Mouse (Mus musculus) layer of hippocampus, adult 9-11 months (tissue): ENCODE measurements around the gene Arpc4.
A peak's percentile ranks its signal among the peaks of the same experiment; 100 is the strongest.
"Not testable (repeated sequence)": the region's sequence is repeated elsewhere in the genome, so short reads cannot be mapped to it uniquely, and the experiment has no call there.

Experiments used
- DNase-seq: peaks from one replicate; pipeline ENCODE4 v3.0.0; 2022

Gene Arpc4

DNA sequence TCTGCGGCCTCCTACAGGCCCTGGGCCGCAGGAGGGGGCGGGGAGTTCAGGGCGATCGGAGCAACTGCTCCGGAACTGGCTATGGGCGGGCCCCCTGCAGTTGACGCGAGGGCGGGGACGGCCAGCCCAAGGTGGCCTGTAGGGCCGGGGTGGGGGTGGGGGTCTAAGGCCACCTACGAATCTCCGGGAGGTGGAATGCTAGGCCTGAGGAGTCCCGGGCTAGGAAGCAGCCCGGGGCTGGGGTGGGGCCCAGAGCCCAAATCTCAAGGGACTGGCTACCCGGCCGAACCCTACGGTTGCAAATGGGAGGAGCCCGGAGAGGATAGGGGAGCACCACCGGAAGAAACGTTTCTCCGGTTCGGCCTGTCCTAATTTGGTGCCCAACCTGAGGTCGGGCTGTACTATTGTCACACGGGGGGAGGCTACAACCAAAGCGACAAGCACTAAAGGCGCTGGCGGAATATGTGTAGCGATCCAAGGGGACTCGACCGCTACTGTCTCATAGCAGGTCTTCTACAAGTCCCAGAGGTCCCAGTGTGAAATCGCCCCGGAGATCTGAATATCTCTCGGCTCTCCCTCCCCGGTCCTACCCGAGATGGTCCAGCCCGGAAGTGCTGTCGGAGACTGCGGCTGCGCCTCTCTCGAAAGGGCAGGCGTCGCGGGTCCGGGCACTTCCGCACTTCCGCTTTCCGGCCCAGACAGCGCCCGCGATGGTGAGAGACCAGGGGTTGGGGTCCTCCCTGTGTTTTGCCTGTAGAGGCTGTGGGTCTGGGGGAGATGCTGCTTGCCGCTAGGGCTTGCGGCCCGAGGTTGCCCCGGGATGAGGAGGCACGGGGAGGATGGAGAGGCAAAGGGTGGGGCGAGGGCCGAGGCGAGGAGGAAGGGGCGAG is at the start of gene Arpc4, which contains the start of gene Tada3:
Arpc4 (plus strand) TSS at position 620 of the 890 bp plus-strand sequence.
Tada3 (minus strand) TSS at position 388 of the 890 bp plus-strand sequence.
- peak; percentile 92 for DNase-seq

DNA sequence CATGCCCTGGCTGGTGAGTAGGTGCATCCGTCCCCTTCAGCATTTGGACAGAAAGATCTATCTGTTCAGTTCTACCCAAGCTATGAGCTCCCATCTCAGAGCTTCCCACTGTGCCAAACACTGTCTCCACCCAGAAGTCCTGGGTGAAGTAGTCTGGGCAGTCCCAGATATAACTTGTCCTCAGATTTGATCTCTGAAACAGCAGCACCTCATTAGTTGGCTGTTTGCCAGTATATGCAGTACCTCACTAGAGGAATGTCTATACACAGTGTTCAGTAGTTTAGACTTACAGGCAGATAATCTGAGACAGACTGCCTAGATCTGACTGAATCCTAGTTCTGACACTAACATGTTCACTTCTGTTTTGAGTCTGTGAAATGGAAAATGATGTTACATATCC is 48.5 kb upstream of the Arpc4 start:
- no peak for DNase-seq

DNA sequence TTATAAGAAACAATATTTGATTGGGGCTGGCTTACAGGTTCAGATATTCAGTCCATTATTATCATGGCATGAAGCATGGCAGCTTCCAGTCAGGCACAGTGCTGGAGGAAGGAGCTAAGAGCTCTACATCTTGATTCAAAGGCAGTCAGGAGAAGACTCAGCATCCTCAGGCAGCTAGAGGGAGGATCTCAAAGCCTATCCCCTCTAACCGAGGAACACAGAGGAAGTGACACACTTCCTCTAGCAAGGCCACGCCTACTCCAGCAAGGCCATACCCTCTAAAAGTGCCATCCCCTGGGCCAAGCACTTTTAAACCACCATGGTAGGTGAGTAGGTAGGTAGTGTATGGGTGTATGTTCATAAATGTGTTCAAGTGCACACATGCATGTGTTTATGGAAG is 47.4 kb upstream of the Arpc4 start:
- DNase-seq = no peak

DNA sequence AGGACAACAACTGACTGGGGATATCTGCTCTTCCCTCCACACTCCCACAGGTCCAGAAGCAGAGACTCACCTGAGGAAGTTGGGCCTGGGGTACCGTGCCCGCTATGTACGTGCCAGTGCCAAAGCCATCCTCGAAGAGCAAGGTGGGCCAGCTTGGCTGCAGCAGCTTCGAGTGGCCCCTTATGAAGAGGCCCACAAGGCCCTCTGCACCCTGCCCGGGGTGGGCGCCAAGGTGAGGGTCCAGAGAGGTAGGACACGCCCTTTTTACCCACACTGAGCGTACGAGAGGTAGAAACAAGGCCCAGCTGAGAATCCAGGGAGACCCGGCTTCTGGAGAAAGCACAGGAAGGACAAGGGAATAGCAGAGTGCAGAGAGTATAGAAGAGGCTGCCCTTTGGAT is 46.2 kb upstream of the Arpc4 start:
- DNase-seq = no peak

DNA sequence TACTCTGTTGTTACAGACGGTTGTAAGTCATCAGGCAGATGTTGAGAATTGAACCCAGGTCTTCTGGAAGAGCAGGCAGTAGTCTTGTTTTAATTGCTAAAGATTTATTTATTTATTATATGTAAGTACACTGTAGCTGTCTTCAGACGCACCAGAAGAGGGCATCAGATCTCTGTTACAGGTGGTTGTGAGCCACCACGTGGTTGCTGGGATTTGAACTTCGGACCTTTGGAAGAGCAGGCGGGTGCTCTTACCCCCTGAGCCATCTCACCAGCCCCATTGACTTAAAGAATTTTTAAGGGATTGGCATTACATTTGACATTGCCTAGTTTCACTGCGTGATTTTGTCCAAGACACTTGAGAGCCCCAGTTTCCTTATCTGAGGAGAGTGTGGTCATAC is 45.2 kb upstream of the Arpc4 start:
- not testable (repeated sequence) for DNase-seq

DNA sequence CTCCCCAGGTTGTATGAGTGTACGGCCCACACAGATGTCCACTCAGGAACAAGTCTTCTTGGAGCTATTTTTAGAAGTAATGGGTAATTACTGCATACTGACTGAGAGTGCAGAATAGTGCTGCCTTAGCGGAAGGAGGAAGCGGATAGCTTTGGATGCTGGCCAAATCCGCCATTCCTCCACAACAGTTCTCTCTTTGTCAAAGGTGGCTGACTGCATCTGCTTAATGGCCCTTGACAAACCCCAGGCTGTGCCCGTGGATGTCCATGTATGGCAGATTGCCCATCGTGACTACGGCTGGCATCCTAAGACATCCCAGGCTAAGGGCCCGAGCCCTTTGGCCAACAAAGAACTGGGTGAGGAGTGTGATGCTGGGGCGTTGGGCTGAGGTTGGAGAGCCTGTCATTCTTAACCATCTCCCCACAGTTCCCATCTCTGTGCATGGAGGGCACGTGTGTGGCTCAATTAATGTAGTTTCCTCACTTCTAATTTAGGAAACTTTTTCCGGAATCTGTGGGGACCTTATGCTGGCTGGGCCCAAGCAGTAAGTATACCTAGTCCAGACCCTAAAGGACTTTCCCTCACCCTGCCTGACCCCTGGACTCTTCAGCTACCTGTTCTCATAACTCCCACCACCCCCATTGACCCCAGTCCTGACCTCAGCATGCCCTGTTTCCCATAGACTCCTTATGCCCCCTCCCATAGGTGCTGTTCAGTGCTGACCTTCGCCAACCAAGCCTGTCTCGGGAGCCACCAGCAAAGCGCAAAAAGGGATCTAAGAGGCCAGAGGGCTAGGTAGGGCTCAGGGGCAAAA is 44.6 kb upstream of the Arpc4 start:
- peak; percentile 85 for DNase-seq

DNA sequence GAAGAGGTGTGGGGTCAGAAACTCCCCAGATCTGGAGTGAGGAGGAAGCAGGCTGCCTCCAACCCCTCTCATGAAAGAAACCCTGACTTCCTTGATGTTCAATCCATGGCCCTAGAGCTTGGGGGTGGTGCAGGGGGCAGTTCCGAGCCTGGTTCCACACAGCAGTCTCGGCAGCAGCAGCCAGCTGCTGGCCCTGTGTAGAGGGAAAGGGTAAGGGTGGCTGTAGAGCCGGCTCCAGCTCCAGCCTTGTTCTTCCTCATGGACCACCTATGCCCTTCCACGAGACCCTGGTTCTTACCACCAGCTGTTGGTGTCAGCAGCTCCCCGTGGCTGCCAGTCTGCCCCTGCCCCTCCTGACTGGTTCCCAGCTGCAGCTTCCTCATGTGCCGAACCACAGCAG is 43.7 kb upstream of the Arpc4 start:
- no peak for DNase-seq

DNA sequence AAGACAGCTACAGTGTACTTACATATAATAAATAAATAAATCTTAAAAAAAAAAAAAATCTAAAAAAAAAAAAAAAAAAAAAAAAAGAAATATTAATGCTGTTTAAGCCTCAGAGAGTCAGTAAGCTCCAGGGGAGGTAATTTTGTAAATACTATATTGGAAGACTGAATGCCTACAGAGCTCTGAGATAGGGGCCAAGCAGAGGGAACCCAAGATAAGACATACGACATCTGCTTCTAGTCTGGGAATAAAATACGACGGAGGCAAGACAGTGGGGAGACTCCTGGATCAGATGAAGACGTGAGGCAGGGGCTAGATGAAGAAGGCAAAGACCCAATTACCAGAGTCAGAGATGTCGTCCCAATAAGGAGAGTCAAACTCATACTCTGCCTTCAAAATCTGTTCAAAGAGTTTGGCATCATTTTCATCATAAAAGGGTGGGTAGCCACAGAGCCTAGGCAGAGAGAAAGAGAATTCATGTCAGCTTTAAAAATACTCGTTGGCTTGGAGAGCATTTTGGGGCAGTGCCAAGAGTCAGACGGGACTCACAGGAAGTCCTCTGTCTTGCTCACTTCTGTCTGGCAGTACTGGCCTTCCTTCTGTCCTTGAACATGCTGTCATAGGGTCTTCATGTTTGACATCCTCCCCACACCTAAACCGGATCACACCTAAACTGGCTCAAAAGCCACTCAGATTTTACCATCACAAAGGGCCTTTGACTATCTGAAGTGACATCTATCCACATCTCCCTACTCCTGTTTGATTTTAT is 40.9 kb upstream of the Arpc4 start:
- DNase-seq = peak; percentile 55

DNA sequence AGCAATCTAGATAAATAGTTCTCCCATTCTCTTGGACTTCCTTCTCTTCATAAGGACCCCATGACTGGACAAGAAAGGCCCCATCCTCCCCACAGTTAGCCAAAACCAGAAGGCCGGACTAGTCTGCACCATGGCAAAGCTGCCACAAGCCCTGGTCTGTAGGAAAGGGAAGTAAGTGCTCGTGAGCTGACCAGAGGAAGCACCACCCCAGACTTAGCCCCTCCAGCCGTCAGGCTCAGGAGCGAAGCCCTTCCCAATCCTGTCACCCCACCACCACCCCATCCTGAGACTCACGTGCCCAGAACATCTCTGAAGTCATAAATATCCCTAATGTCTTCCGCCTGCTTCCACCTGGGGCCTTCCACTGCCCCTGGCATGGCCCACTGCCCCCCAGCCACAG is 36.3 kb upstream of the Arpc4 start:
- peak; percentile 72 for DNase-seq

DNA sequence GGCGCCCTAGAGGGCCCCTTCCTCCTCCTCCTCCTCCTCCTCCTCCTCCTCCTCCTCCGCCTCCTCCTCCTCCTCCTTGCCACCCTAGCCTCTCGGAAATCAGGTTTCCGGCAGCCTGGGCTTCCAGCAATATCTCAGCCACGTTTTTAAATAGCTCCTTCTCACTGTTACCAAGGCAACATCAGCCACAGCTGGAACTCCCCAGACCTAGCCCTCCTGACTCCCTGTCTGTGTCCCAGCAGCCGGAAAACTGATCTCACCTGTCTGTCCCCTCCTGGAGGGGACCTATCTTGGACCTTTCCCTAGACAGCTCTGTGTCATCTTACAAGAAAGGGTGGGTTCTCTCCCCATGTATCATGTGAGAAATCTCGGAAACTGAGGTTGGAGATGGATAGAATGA is 35.6 kb upstream of the Arpc4 start:
- DNase-seq = no peak

DNA sequence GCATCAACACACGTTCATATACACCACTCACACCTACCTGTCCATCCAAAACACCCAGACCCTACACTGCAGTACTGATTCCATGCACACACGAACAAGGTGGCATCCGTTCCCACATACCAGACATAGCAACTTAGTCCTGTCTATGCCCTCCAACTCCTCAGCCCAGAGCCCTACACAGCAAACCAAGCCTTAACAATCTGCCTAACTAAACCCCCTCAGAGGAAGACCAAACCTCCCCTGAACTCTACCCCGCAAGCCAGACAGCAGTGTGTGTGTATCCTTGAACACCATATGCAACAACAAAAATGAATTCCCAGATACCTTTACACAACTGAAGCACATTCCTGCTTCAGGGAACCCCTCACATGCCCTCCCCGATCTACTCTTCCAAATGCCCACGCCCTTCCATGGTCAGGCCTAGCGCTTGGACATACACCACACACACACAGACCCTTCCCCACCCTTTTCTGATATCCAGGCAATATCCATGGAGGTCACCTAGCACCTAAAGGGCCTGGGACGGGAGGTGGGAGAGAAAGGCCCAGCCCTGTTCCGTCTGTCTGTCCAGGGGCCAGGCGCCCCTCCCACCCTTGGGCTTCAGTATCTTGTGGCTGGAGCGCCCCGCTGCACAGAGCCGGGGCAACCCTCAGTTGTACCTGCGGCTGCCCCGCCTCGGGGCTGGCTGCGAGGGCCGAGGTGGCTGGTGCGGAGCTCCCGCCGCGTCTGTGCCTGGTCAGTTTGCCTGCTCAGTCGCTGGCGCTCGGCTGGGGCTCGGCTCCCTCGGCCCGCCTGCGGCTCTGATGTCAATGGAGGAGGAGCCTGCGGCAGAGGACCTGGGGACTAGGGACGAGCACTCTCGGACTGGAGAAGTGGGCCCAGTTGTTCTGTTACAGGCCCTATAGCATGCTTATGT is 34.5 kb upstream of the Arpc4 start, which contains the start of gene Camk1:
Camk1 (minus strand) TSS at position 808 of the 916 bp plus-strand sequence.
- peak; percentile 81 for DNase-seq

DNA sequence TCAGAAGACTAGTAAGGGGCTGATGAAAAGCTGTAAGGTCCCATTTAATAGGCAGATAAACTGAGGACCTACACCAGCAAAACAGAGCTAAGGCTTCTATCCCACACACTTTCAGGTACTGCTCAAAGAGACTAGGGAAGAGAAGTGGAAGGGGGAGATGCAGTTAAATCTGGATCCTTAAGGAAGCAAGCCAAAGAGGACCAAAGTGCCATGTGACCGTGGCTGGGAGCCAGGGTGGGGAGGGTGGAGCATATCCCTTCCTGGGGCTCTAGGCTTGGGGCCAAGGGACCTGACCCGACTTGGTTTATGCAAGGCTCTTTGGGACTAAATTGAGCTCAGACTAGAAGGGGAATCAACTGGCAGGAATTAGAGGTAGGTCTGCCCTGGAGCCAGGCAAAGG is 33.6 kb upstream of the Arpc4 start:
- no peak for DNase-seq

DNA sequence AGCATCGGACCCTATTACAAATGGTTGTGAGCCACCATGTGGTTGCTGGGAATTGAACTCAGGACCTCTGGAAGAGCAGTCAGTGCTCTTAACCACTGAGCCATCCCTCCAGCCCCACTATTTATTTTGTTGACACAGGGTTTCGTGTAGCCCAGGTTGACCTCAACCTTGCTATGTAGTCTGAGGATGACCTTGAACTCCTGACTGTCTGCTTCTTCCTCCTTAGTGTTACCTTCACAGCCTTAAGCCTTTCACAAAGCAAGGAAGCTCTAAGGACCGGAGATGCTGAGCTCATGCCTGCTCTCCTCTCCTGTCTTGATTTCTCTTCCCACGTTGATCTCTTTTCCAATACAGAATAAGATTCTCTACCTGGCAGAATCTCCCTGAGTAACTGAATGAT is 31.0 kb upstream of the Arpc4 start:
- DNase-seq = no peak

DNA sequence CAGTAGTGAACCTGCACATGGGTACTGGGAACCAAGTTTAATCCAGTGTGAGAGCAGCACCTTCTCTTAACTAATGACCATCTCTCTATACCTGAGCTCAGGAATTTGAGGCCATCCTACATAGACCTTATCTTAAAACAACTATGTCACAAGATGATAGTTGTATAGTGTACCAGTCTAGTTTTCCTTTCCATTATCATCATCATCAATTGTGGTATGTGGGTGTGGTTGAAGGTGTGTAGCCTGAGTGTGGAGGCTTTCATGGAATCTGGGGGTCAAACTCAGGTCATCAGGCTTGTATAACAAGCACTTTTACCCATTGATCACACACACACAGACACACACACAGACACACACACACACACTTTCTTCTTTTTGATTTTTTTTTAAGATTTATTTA is 27.4 kb upstream of the Arpc4 start:
- DNase-seq = no peak

DNA sequence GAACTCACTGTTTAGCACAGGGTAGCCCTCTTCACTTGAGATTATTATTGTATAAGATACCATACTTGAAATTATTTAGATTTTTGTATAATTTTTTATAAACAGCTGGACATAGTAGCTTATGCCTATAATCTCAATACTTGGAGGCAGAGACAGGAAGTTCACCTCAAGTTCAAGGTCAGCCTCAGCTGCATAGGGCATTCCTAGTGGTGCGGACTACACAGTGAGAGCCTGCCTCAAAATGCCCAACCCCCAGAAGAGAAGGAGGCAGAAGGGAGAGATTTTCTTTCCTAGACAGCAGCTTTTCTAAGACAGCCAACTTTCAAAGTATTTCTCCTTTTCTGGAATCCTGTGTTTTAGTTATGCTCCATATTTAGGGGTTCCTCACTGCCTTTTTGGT is 26.8 kb upstream of the Arpc4 start:
- no peak for DNase-seq

DNA sequence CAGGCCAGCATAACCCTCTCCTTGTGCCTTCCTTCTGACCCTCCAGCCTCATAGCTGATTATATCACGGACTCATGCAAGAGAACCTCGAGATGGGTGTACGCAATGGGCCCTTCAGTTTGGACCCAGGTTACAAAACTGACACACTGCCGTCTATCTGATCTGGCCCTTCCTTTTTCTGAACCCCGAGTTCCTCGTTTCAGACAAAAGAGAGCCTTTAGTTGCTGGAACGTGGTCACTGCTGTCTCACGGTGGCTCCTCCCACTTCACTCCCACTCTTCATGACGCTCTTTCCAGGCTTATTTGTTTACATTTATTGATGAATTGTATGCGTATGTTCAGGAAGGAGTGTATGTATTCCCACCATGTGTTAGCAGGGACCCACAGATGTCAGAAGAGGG is 26.3 kb upstream of the Arpc4 start:
- no peak for DNase-seq

DNA sequence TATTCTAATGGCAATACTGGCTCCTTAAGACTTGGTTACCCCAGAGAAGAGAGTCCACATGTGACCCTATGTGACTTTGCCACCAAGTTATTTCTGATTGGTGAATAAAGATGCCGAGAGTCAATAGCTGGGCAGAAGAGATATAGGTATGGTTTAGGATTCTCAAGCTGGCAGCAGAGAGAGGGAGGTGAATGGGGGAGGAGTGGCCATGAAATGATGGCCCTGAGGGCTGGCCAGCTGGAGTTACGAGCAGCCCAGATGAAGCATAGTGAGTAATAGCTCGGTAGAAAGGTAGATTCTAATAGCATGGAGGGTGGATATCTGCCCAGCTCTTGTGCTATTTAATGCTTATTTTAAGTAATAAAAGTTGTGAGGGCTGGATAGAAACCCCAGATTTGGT is 25.1 kb upstream of the Arpc4 start:
- DNase-seq = no peak

DNA sequence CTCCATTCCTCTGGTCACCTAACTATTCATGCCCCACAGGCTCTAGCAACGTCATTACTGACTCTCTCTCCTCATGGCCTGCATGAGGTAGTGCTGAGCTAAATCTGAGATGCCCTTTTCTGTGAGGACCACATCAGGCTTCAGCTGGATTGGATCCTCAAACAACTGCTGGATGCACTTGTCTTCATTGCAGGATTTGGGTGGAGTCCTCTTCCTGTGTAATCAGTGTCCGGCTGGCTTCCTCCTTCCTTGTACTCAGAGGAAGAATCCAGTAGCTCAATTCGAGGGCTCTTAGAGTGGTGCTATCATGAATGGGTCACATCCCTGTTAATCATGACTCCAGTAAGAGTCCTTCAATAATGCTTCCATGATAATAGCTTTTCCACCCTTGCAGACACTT is 24.2 kb upstream of the Arpc4 start:
- no peak for DNase-seq

DNA sequence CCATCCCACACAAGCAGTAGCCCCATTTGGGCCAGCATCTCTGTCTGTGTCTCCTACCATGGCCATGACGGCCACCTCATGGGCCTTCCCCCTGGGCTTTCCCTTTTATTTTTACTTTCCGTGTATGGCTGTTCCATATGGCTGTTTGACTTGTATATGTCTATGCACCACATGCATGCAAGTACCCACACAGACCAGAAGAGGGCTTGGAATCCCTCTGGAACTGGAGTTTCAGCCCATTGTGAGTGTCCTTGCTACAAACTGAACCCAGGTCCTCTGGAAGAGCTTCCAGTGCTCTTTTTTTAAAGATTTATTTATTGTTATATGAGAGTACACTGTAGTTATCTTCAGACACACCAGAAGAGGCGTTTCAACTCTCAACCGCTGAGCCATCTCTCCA is 16.4 kb upstream of the Arpc4 start:
- no peak for DNase-seq

DNA sequence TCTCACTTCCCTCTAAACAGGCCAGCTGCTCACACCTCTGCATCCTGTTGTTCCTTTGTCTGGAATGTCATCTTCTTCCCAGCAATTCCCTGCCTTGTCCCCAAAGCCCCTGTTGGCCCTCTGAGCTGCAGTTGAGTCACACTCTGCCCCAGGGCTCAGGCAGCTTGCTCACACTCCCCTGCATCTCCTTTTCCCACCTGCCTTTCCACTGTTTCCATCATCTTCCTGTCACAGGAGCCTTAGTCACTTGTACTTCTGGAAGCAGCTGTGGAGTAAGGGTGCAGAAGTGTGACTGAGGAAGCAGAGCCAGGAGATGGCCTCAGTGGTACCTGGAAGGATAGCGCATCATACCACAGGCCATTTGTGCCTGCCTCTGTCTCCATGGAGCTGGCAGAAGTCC is 15.7 kb upstream of the Arpc4 start:
- no peak for DNase-seq

DNA sequence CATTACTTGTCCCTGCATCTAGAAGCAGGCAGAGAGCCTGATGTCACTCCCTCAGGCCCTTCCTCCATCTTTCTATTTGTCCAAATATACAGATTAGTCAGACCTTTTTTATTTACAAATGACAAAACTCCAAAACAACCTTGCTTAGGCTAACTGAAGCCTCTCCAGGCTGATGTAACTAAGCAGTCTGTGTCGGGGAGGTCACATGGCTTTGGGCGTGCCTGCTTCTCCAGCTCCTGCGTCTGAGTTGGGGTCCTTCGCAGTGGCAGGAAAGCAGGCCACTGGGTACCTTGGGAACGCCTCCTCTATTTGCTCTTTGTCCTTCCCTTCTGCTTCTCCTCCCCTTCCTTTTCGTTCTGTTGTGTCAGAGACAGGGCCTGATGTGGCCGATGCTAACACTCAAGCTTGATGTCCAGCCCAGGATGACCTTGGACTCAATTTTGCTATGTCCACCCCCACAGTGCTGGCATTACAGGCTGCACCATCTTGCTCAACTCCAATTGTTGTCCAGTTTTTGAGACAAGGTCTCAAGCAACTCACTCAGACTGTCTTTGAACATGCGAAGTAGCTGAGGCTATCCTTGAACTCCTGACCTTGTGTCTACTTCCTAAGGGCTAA is 13.3 kb upstream of the Arpc4 start:
- DNase-seq = no peak

DNA sequence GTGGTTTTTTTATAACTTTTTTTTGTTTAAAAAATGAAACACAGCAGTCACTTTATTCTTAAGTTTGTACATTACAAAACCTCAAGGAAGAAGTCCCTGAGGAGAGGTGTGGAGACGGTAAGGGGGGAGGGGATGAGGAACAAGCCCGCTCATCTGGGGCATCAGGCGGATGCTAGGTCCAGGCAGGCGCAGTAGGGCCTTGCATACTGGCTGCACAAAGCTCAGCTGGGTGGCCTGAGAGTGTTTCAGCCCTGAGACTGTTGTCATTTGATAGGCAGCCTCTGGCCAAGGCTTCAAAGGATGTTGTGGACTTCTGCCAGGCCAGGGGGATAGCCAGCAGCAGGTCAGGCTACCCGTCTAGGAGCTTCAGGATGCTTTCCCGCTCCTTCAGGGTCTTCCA is 11.3 kb upstream of the Arpc4 start:
- no peak for DNase-seq
